Mouse (Mus musculus) lung, adult 2 months (tissue): ENCODE measurements around the gene Mmp20.

Experiments used
- CTCF ChIP-seq: fragments of 200-500 bp; IDR thresholded peaks from 2 replicates; pipeline ENCODE4 v1.5.1; 2011; ENCODE audit warnings: mild to moderate bottlenecking, low read length, control low read depth; ENCODE audit not compliant: insufficient read depth
- POLR2A ChIP-seq: fragments of 200-500 bp; IDR thresholded peaks from 2 replicates; pipeline ENCODE4 v1.6.1; 2011; ENCODE audit warnings: low read depth, mild to moderate bottlenecking, control low read depth, low read length, borderline replicate concordance; ENCODE audit errors: extremely low read depth

- TF ChIP-seq CTCF: no peak
- no peak for TF ChIP-seq POLR2A
These were observed 86.8 kb downstream of the Mmp20 start for GRCm38 (mm10) chr9:7714908-7715175.
